Mouse (Mus musculus) kidney, adult 2 months (tissue): Measurements from ENCODE around the gene Mgat3.

Source experiments
- CTCF ChIP-seq: fragments of 200-500 bp; conservative IDR thresholded peaks from 2 replicates; pipeline ENCODE4 v1.5.1; 2011; ENCODE audit warnings: low read depth, mild to moderate bottlenecking, control low read depth, low read length, moderate library complexity, mixed read lengths; ENCODE audit not compliant: insufficient read depth, insufficient read length
- POLR2A ChIP-seq: fragments of 200-500 bp; IDR thresholded peaks from one replicate; pipeline ENCODE4 v1.6.1; 2011; ENCODE audit warnings: low read depth, low read length, control low read depth

GRCm38 (mm10) chr15:80250586-80250985, 77.1 kb downstream of the Mgat3 start:
- TF ChIP-seq CTCF (no peak), POLR2A (no peak)
